Mouse (Mus musculus) lung, postnatal 36 days (tissue): ENCODE measurements at regions not wholly inside any gene's neighbourhood (a gene's known extent, or its start where the extent isn't known, plus 50 kb on each side); places are given as distances from the start of the nearest gene placed in this dataset.

Experiments used
- DNase-seq: peaks from one replicate; pipeline ENCODE4 v3.0.0; 2022; ENCODE audit warnings: mixed read lengths

DNA sequence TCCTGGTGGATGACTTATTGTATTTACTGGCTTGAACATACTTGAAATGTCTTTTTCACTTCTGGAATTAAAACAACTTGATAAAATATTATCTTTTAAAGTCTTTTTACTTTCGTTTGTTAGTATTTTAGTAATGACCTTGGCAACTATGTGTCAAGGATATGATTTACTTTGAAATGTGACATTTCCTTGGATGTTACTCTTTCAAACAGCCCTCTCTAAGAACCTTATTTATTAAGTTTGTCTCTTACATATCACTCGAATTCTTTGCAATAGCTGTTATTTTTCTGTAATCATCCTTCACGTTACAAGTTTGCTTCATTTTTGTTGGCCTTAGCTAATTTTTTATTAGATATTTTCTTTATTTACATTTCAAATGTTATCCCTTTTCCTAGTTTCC lies 469.8 kb downstream of the Eepd1 start:
- no peak for DNase-seq

DNA sequence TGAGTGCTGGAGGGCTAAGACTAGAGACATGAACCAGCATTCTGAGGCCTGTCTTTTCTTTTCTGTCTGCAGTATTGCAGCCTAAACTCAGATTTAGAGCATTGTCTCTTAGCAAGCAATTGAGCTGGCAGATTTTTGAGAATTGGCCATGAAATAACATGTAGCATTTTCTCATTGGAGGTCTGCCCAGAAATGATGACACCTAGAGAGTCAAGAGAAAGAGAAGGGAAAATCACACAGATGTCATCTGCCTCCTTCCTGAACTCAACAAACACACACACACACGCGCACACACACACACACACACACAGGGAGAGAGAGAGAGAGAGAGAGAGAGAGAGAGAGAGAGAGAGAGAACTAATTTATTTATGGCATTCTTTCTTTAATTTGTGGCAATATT lies 477.7 kb downstream of the Eepd1 start:
- no peak for DNase-seq

DNA sequence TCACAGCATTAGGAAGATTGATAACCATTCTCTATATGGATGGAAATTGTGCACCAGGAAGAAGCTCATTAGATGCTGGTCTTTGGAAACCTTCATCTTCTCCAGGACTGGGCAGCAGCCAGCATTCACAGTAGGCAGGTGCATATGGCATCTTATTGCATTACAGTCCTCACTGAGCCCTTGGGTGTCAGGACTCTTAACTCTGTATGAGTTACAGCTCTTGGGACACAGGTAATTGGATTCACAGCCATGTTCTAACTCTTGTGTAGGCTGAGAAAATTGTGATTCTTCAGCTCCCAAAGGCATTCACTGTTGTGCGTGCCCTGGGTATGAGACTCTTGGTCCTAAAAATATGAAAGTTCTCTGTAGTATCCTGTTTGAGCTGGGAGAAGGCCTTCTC lies 504.1 kb downstream of the Eepd1 start:
- no peak for DNase-seq

DNA sequence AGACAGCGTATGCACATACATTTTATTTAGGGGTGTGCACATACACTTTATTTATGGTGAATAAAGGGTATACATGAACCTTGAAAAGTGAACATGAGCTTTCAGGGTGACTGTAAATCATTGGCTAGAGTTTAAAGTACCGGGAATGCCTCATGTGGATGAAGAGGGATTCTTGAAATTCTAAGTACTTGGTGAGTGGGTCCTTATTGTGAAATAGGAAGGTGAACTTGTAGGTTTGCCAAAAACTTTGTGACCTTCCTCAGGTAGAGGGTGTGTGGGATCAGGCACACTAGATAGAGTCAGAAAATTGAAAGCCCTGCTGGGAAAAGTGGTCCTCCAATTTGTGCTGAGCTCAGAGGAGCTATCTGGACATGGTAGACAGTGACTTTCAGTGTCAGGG lies 504.6 kb downstream of the Eepd1 start:
- DNase-seq, result peak; percentile 70

DNA sequence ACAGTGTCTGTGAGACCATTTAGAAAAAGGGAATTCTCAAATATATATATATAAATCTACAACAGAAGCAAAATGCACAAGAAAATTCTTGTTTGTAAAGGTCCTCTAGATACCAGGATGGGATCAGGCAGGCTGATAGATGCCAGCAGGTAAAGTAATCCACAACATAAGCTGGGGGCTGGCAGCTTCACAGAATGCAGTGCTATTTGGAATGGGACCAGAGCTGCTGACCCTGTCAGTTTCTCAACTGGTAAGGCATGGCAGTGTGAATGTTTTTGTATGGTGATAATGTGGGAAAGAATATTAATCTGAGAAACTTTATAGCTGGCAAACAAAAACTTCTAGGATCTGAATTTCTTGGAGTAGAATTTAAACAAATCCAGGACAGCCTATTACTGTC lies 520.5 kb downstream of the Eepd1 start:
- DNase-seq, result no peak
